Mouse (Mus musculus): ENCODE measurements around the gene Iqgap1.

Iqgap1 gene

DNA sequence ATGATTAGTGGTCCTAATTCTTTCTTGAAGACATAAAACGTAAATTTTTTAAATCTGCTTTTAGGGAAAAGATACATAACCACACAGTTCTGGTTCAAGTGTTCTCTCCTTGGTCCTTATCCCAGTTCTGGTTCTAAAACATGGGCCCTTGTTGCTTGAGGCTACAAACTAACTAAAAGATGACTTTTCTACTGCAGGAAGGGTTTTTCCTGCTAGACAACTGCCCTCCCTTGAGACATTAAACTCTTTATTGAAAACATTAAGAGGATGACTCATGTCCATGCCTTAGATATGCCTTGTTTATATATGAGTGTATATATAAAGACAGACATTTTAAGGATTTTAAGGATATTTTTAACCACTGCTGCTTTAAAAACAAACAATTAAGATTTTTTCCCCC lies 17.4 kb upstream of the Iqgap1 start:
- DNase-seq = no peak

- no peak for DNase-seq
These were observed 16.4 kb upstream of the Iqgap1 start for GRCm38 (mm10) chr7:80842132-80842531.

DNA sequence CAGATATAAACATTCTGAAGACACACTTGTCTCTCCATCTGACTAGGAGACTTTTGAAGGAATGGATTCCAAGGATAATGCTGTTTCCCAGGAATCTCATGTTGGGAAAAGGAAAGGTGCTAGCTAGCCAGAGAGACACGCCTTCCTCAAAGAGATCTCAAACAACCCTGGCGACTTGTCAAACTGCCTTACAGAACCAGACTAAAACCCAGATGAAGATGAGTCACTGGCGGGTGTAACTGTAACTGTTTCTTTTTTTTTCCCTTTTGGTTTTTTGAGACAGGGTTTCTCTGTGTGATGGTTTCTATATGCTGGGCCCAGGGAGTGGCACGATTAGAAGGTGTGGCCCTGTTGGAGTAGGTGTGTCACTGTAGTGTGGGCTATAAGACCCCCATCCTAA lies 15.2 kb upstream of the Iqgap1 start:
- DNase-seq = no peak

- no peak for DNase-seq
These were observed 14.5 kb upstream of the Iqgap1 start for GRCm38 (mm10) chr7:80840241-80840640.

GRCm38 (mm10) chr7:80839755-80840154 lies 14.0 kb upstream of the Iqgap1 start:
- DNase-seq = no peak

GRCm38 (mm10) chr7:80838247-80838646 lies 12.5 kb upstream of the Iqgap1 start:
- DNase-seq = peak in 1 of 2 experiments; percentile 31

GRCm38 (mm10) chr7:80837736-80838135 lies 12.0 kb upstream of the Iqgap1 start:
- DNase-seq = peak in 1 of 2 experiments; percentile 32

DNA sequence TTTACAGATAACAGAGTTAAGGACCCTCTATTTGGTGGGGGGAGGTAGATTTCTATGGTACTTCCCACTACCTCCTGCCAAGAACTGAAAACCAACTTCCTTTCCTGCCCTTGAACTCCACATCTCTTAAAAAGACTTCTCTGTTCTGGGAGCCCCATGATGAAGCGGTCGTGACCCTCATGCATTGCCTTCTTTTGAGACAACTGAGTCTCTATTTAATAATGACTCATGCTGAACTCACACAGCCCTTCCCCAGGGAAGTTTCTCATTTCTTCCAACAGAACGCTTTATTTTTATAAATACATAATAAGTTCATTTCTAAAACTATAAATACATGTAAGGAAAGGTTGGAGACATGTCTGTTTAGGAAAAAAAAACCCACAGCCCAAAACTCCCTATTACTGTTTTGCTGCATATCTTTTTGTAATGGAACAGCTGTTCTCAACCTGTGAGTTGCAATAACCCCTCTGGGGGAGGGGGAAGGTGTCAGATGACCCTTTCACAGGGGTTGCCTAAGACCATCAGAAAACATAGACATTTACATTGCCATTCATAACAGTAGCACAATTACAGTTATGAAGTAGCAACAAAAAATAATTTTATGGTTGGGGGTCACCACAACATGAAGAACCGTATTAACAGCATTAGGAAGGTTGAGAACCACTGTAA lies 10.3 kb upstream of the Iqgap1 start:
- DNase-seq = no peak

- DNase-seq = no peak
These were observed 8.1 kb upstream of the Iqgap1 start for GRCm38 (mm10) chr7:80833651-80834532.

GRCm38 (mm10) chr7:80832996-80833650 lies 7.3 kb upstream of the Iqgap1 start:
- peak; percentile 64 to 76 for DNase-seq

DNA sequence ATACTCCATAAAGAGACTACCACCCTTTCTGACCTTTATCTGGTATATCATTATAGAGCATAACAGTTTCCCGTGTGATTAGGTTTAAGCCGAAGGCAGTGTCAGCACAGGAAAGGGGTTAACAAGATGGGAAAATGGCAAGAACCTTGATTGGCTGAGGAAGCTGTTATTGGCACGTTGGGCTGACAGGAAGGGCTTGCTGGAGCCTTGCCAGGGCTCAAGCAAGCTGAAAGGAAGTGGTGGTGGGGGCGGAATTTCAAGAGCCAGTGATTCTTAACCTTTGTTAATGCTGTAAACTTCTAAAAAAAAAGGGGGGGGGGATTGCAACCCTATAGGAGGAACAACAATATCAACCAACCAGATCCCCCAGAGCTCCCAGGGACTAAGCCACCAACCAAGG lies 6.4 kb upstream of the Iqgap1 start:
- DNase-seq = peak; percentile 73 to 81

DNA sequence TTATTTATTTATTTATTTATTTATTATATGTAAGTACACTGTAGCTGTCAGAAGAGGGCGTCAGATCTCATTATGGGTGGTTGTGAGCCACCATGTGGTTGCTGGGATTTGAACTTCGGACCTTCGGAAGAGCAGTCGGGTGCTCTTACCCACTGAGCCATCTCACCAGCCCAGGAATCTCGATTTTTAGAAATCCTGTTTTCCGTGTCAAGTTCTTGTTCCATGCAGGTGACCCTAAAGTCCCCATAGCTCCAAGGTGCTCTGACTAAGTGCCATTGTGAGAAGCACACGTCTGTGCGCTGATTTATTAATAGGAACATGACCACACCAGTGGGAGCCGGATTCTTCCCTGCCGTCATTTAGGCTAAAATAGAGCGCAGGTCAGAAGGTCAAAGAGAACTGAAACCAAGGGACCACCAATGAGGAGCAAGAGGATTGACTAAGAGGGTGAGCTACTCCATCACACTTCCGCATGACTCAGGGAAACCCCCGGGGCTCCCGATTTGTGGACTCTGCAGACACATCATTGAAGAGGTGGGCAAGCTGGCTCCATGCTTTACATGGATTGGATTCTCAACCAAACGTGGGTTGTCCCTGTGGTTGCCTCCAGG lies 4.5 kb upstream of the Iqgap1 start:
- peak; percentile 49 to 53 for DNase-seq

DNA sequence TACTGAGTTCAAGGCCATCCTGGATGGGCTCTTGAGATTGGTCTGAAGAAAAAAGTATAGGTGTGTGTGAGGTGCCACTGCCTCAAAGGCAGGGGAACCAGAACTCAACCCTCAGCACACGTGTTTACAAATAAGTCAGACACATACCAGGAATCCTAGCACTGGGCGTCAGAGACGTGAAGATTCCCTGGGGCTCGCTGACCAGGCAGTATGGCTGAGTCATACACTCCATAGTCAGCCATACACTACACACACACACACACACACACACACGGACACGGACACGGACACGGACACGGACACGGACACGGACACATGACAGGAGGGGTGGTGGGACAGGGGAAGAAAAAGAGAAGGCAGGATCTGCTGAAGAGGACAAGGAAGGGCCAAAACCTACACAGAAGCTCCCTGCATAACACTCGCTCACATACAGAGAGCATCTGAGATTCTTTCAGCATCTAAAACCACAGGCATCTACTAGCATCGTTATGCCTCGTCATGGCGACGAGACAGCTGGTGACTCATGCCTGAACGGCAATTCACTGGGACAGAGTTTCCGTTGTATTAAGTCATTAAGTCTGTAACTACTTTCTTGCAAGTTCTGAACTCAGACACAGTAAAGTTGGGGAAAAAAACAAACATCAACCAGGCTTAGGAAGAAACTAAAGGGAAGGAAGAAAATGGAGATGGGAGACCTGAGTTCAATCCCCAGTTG lies 2.5 kb upstream of the Iqgap1 start:
- peak; percentile 43 to 50 for DNase-seq

DNA sequence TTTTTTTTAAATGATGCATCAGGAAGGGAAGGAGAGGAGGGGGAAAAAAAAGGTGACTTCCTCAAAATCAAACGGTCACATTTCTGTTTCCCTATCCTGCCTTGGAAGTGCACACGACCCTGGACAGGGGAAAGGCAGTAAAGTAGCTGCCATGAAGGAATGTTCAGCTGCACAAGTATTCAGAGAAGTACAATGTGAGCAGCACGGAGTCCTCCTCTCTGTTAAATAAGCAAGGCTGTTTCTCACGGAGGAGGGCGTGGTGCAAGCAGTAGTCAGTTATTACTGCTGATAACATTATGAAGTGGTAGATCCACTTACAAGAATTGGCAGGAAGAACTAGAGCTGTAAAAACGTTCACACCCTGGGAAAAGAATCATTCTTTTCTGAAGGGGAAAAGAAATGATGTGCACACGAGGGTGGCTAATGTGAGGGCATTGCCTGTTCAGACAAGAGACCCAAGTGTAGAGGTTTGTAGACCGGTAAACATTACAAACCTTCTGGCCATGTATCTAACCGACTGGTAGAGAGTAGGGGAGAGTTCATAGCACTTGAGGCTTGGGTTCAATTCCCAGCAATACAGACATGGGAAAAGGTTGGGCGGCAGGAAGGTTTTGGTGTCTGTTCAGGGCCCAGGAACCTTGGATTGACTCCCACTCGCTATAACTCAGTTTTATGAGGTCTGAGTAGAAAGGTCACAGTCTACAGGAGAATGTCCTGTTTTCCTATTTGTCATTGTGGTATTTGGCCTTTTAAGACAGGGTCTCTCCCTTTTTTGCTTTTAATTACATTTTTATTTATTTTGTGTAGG lies 1.7 kb downstream of the Iqgap1 start:
- peak in 1 of 2 experiments; percentile 58 for DNase-seq

DNA sequence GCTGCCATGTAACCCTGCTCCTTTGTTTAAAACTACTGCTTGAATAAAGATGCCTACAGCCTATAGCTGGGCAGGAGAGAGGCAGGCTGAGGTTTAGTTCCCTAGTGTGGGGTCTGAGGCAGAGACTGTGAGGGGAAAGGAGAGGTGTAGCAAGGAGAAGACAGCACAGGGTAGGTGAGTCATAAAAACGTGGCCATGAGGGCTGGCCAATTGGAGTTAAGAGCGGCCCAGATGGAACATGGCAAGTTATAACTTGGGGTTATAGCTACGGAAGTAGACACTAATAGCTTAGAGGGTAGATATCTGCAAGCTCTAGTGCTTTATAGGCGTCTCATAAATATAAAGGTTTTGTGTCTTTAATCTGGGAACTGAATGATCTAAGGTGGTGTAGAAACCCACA lies 2.5 kb downstream of the Iqgap1 start:
- DNase-seq = no peak

- no peak for DNase-seq
These were observed 4.9 kb downstream of the Iqgap1 start for GRCm38 (mm10) chr7:80820838-80821237.

GRCm38 (mm10) chr7:80816641-80817040 lies 9.1 kb downstream of the Iqgap1 start:
- DNase-seq = no peak

- no peak for DNase-seq
These were observed 12.4 kb downstream of the Iqgap1 start for GRCm38 (mm10) chr7:80813397-80813796.

DNA sequence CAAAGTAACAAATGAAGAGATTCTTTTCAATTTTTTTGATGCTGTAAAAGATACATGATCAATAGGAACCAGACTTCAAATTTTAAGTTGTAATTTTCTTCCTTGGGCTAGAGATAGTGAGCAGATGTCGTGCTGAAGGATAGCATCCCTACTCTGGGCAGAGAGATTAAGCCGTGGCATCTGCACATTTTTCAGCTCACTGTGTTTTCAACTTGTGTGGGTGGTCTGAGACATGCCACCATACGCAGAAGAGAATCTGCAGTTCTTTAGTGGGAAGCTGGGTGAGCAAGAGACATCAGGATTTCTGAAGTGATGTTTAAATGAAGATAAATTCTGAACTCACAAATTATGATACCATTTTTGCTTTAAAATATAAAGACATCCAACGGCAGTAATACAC lies 19.4 kb downstream of the Iqgap1 start:
- DNase-seq = no peak

- DNase-seq = peak; percentile 97 to 98
These were observed 22.5 kb downstream of the Iqgap1 start for GRCm38 (mm10) chr7:80803173-80803872.
